Mouse (Mus musculus) intestine, postnatal 0 days (tissue): Measurements from ENCODE around the gene Sntb2. TPM values are rescaled to one million over a fixed set of nuclear protein-coding genes. Genes with fewer than 3 reads are reported as not detected.
A peak's percentile ranks its signal among the peaks of the same experiment; 100 is the strongest.
"Not testable (repeated sequence)": the region's sequence is repeated elsewhere in the genome, so short reads cannot be mapped to it uniquely, and the experiment has no call there.

Experiments used
- ATAC-seq: fragments of 200-750 bp; cut with Nextera tagmentation; 2 replicates; pipeline ENCODE4 v1.8.0; 2017; ENCODE audit warnings: mild to moderate bottlenecking, moderate TSS enrichment, moderate library complexity
- H3K27ac ChIP-seq: fragments of 300-500 bp; sonication (generic); 2 replicates; pipeline ENCODE4 v1.5.1; 2014; ENCODE audit warnings: mild to moderate bottlenecking, low read depth, low read length, moderate library complexity
- H3K27me3 ChIP-seq: fragments of 300-500 bp; sonication (generic); replicated peaks from 2 replicates; pipeline ENCODE4 v1.6.1; 2014; ENCODE audit warnings: low read length, mixed read lengths; ENCODE audit not compliant: control insufficient read depth, insufficient read depth
- H3K36me3 ChIP-seq: fragments of 300-500 bp; sonication (generic); 2 replicates; pipeline ENCODE4 v1.6.1; 2014; ENCODE audit warnings: mild to moderate bottlenecking, moderate library complexity; ENCODE audit not compliant: control insufficient read depth, insufficient read depth
- H3K4me1 ChIP-seq: fragments of 300-500 bp; sonication (generic); replicated peaks from 2 replicates; pipeline ENCODE4 v1.6.1; 2014; ENCODE audit warnings: antibody characterized with exemption, low read length, mixed read lengths; ENCODE audit not compliant: control insufficient read depth, insufficient read depth
- H3K4me2 ChIP-seq: fragments of 300-500 bp; sonication (generic); replicated peaks from 2 replicates; pipeline ENCODE4 v1.6.1; 2014; ENCODE audit warnings: low read depth, mild to moderate bottlenecking, moderate library complexity
- H3K4me3 ChIP-seq: fragments of 300-500 bp; sonication (generic); 2 replicates; pipeline ENCODE4 v1.5.1; 2014; ENCODE audit warnings: low read depth, low read length
- H3K9ac ChIP-seq: fragments of 300-500 bp; sonication (generic); 2 replicates; pipeline ENCODE4 v1.6.1; 2014; ENCODE audit warnings: mild to moderate bottlenecking, low read depth, low read length
- H3K9me3 ChIP-seq: fragments of 300-500 bp; sonication (generic); 2 replicates; pipeline ENCODE4 v1.6.1; 2016; ENCODE audit warnings: mixed run types; ENCODE audit not compliant: control insufficient read depth
- CTCF ChIP-seq: sonication (generic); IDR thresholded peaks from 2 replicates; pipeline ENCODE4 v1.5.1; 2016; ENCODE audit warnings: low read depth, mild to moderate bottlenecking, control low read depth, antibody characterized with exemption, moderate library complexity
- WGBS: fragments of 180-500 bp; shearing (Covaris S2); extraction: QIAGEN DNeasy Blood & Tissue Kit; methylation state at CpG from one replicate; pipeline ENCODE4 v1.1.7; 2014; 5-methylcytosine and 5-hydroxymethylcytosine counted together
- polyA plus RNA-seq: library from polyadenylated mRNA; unstranded; fragments of >200 nt; fragmentation: Nextera tagmentation; extraction: Ambion mirVana; gene quantifications from 2 replicates; pipeline ENCODE4 v1.2.1, GENCODE M21; 2015

The Sntb2 gene
- polyA plus RNA-seq, 1 experiment from 2014 or later: 8.3 TPM

- WGBS: 4% methylated on average over 64 of the region's 66 CpGs
- peak; percentile 94 for TF ChIP-seq CTCF
Observed at GRCm38 (mm10) chr8:107030650-107031576, 95.4 kb downstream of the Sntb2 start, which contains the start of gene Vps4a. Gene Vps4a (plus strand): TSS chr8:107031222.

GRCm38 (mm10) chr8:107031577-107032090, 96.1 kb downstream of the Sntb2 start:
- H3K9me3 ChIP-seq: no peaks in the 10 kb centered on the region
- TF ChIP-seq CTCF: no peak
- WGBS: 1% methylated on average over 36 of the region's 40 CpGs
- H3K27me3 ChIP-seq: no peaks in the 10 kb centered on the region
- ATAC-seq: no peak; the same call in 1 of the 2 replicates
- peaks cover 2% of the 10 kb centered on the region; the same call in 1 of the 2 replicates for H3K36me3 ChIP-seq
- H3K9ac ChIP-seq: peak overlapping the region; percentile 93
- H3K4me2 ChIP-seq: peak overlapping the region; percentile 91
- H3K4me3 ChIP-seq: peak overlapping the region; percentile 97
- H3K4me1 ChIP-seq: 0 out of 2 replicates have a peak, but pooled peaks cover 7% of the 10 kb centered on the region
- peak overlapping the region; percentile 87 for H3K27ac ChIP-seq

More at GRCm38 (mm10) chr8:107030650-107031576, 95.4 kb downstream of the Sntb2 start, which contains the start of gene Vps4a:
- Histone ChIP-seq H3K4me3 (peak within 1 kb of the TSS; percentile 97), H3K9me3 (no peaks in the 10 kb centered on the region), H3K36me3 (no peaks in the 10 kb centered on the region), H3K27ac (peak within 1 kb of the TSS; percentile 87), H3K27me3 (no peaks in the 10 kb centered on the region), H3K9ac (peak within 1 kb of the TSS; percentile 93), H3K4me2 (peak within 1 kb of the TSS; percentile 91), H3K4me1 (0 out of 2 replicates have a peak, but pooled peaks cover 7% of the 10 kb centered on the region)
- peak; percentile 92 for ATAC-seq

GRCm38 (mm10) chr8:107033609-107034008, 98.1 kb downstream of the Sntb2 start:
- 87% methylated on average over 2 of the region's 2 CpGs for whole genome bisulfite sequencing
- H3K9me3 ChIP-seq, H3K27me3 ChIP-seq, ATAC-seq, H3K27ac ChIP-seq, H3K9ac ChIP-seq, H3K4me2 ChIP-seq, H3K4me1 ChIP-seq, H3K4me3 ChIP-seq: not testable (repeated sequence)
- H3K36me3 ChIP-seq: peaks cover 11% of the 10 kb centered on the region

GRCm38 (mm10) chr8:107035641-107036040, 100.1 kb downstream of the Sntb2 start:
- Histone ChIP-seq H3K27me3 (no peaks in the 10 kb centered on the region), H3K4me3 (no peak overlapping the region), H3K27ac (no peak overlapping the region), H3K9ac (no peak overlapping the region), H3K4me2 (no peak overlapping the region), H3K9me3 (no peaks in the 10 kb centered on the region), H3K36me3 (peaks cover 31% of the 10 kb centered on the region), H3K4me1 (0 out of 2 replicates have a peak, but pooled peaks cover 7% of the 10 kb centered on the region)
- TF ChIP-seq CTCF: no peak
- 87% methylated on average over 3 of the region's 3 CpGs for WGBS
- no peak for ATAC-seq

- Histone ChIP-seq H3K27me3 (no peaks in the 10 kb centered on the region), H3K4me1 (0 out of 2 replicates have a peak, but pooled peaks cover 7% of the 10 kb centered on the region), H3K4me2 (no peak overlapping the region), H3K27ac (no peak overlapping the region), H3K9ac (no peak overlapping the region), H3K4me3 (no peak overlapping the region), H3K9me3 (no peaks in the 10 kb centered on the region), H3K36me3 (peaks cover 40% of the 10 kb centered on the region)
- 78% methylated on average over 8 of the region's 8 CpGs for WGBS
- no peak for TF ChIP-seq CTCF
- no peak for ATAC-seq
Observed at GRCm38 (mm10) chr8:107036626-107037025, 101.1 kb downstream of the Sntb2 start.

- no peak overlapping the region for H3K4me2 ChIP-seq
- no peak for ATAC-seq
- no peaks in the 10 kb centered on the region for H3K9me3 ChIP-seq
- no peaks in the 10 kb centered on the region for H3K27me3 ChIP-seq
- peaks cover 78% of the 10 kb centered on the region for H3K36me3 ChIP-seq
- no peak overlapping the region for H3K27ac ChIP-seq
- no peak overlapping the region for H3K9ac ChIP-seq
- H3K4me1 ChIP-seq: no peaks in the 10 kb centered on the region
- TF ChIP-seq CTCF: no peak
- 78% methylated on average over 7 of the region's 7 CpGs for WGBS
- no peak overlapping the region for H3K4me3 ChIP-seq
Observed at GRCm38 (mm10) chr8:107040632-107041031, 105.1 kb downstream of the Sntb2 start.
